Mouse (Mus musculus) stomach, embryonic 16.5 days (tissue): ENCODE measurements around the gene Gm19345. TPM values are rescaled to one million over a fixed set of nuclear protein-coding genes. Genes with fewer than 3 reads are reported as not detected.

Source experiments
- ATAC-seq: fragments of 200-750 bp; cut with Nextera tagmentation; 2 replicates; pipeline ENCODE4 v1.8.0; 2017; ENCODE audit warnings: moderate number of reproducible peaks, moderate TSS enrichment; ENCODE audit not compliant: insufficient read depth, low FRiP score
- H3K27ac ChIP-seq: fragments of 300-500 bp; sonication (generic); 2 replicates; pipeline ENCODE4 v1.5.1; 2014; ENCODE audit warnings: low read length
- H3K27me3 ChIP-seq: fragments of 300-500 bp; sonication (generic); 2 replicates; pipeline ENCODE4 v1.6.1; 2014; ENCODE audit warnings: low read length, control low read depth, mixed read lengths; ENCODE audit not compliant: control insufficient read depth, insufficient read depth
- H3K36me3 ChIP-seq: fragments of 300-500 bp; sonication (generic); 2 replicates; pipeline ENCODE4 v1.6.1; 2014; ENCODE audit warnings: low read length; ENCODE audit not compliant: control insufficient read depth, insufficient read depth
- H3K4me1 ChIP-seq: fragments of 300-500 bp; sonication (generic); 2 replicates; pipeline ENCODE4 v1.6.1; 2014; ENCODE audit warnings: low read length, control low read depth, mixed read lengths; ENCODE audit not compliant: control insufficient read depth, insufficient read depth
- H3K4me2 ChIP-seq: fragments of 300-500 bp; sonication (generic); 2 replicates; pipeline ENCODE4 v1.6.1; 2014; ENCODE audit warnings: low read depth, low read length, mixed read lengths
- H3K4me3 ChIP-seq: fragments of 300-500 bp; sonication (generic); replicated peaks from 2 replicates; pipeline ENCODE4 v1.5.1; 2014; ENCODE audit warnings: mild to moderate bottlenecking, low read length
- H3K9ac ChIP-seq: fragments of 300-500 bp; sonication (generic); 2 replicates; pipeline ENCODE4 v1.6.1; 2014; ENCODE audit warnings: low read length
- H3K9me3 ChIP-seq: fragments of 300-500 bp; sonication (generic); replicated peaks from 2 replicates; pipeline ENCODE4 v1.6.1; 2016; ENCODE audit warnings: low read length, control low read depth; ENCODE audit not compliant: control insufficient read depth
- WGBS: fragments of 180-500 bp; shearing (Covaris S2); extraction: QIAGEN DNeasy Blood & Tissue Kit; methylation state at CpG from one replicate; pipeline ENCODE4 v1.1.7; 2014; 5-methylcytosine and 5-hydroxymethylcytosine counted together
- polyA plus RNA-seq: library from polyadenylated mRNA; unstranded; fragments of >200 nt; fragmentation: Nextera tagmentation; extraction: Ambion mirVana; gene quantifications from 2 replicates; pipeline ENCODE4 v1.2.1, GENCODE M21; 2015

Gene Gm19345
- polyA plus RNA-seq = 0.31 and 0.36 TPM in 2 replicates

GRCm38 (mm10) chr7:19851858-19852570, at the start of gene Gm19345:
Gm19345 (plus strand) TSS chr7:19852003.
- peaks cover 10% of the 10 kb centered on the region; the same call in 1 of the 2 replicates for H3K4me1 ChIP-seq
- H3K9me3 ChIP-seq = no peaks in the 10 kb centered on the region
- WGBS = 3% methylated on average over 33 of the region's 33 CpGs
- H3K27me3 ChIP-seq = peaks cover 17% of the 10 kb centered on the region
- H3K27ac ChIP-seq = no peak within 1 kb of the TSS
- peak; percentile 61; the same call in 1 of the 2 replicates for ATAC-seq
- peak within 1 kb of the TSS; percentile 26 for H3K4me3 ChIP-seq
- H3K4me2 ChIP-seq = peak within 1 kb of the TSS; percentile 46
- no peaks in the 10 kb centered on the region for H3K36me3 ChIP-seq
- H3K9ac ChIP-seq = peak within 1 kb of the TSS; percentile 44

GRCm38 (mm10) chr7:19802995-19803394, 48.8 kb upstream of the Gm19345 start:
- Histone ChIP-seq H3K27me3 (no peaks in the 10 kb centered on the region), H3K4me2 (no peak overlapping the region), H3K4me1 (no peaks in the 10 kb centered on the region), H3K4me3 (no peak overlapping the region), H3K27ac (no peak overlapping the region), H3K9me3 (no peaks in the 10 kb centered on the region), H3K36me3 (no peaks in the 10 kb centered on the region), H3K9ac (no peak overlapping the region)
- 19% methylated on average over 7 of the region's 7 CpGs for WGBS
- peak; percentile 39; the same call in 1 of the 2 replicates for ATAC-seq

GRCm38 (mm10) chr7:19806356-19806969, 45.3 kb upstream of the Gm19345 start:
- 84% methylated on average over 8 of the region's 8 CpGs for WGBS
- no peak overlapping the region for H3K4me3 ChIP-seq
- no peak overlapping the region for H3K27ac ChIP-seq
- H3K4me1 ChIP-seq = no peaks in the 10 kb centered on the region; the same call in 1 of the 2 replicates
- ATAC-seq = no peak
- peaks cover 3% of the 10 kb centered on the region for H3K36me3 ChIP-seq
- H3K9ac ChIP-seq = no peak overlapping the region
- no peaks in the 10 kb centered on the region for H3K9me3 ChIP-seq
- no peak overlapping the region for H3K4me2 ChIP-seq
- H3K27me3 ChIP-seq = peaks cover 17% of the 10 kb centered on the region

- Histone ChIP-seq H3K9ac (peak overlapping the region; percentile 40; the same call in 1 of the 2 replicates), H3K27me3 (peaks cover 20% of the 10 kb centered on the region), H3K4me1 (no peaks in the 10 kb centered on the region; the same call in 1 of the 2 replicates), H3K4me3 (no peak overlapping the region), H3K36me3 (peaks cover 3% of the 10 kb centered on the region), H3K9me3 (no peaks in the 10 kb centered on the region), H3K27ac (no peak overlapping the region), H3K4me2 (peak overlapping the region; percentile 30; the same call in 1 of the 2 replicates)
- 19% methylated on average over 27 of the region's 27 CpGs for WGBS
- ATAC-seq = peak; percentile 25; the same call in 1 of the 2 replicates
These were observed 42.4 kb upstream of the Gm19345 start for GRCm38 (mm10) chr7:19809369-19809768.

GRCm38 (mm10) chr7:19811114-19811513, 40.7 kb upstream of the Gm19345 start:
- Histone ChIP-seq H3K36me3 (peaks cover 3% of the 10 kb centered on the region), H3K4me3 (no peak overlapping the region), H3K27me3 (peaks cover 20% of the 10 kb centered on the region), H3K9me3 (no peaks in the 10 kb centered on the region), H3K4me1 (peaks cover 7% of the 10 kb centered on the region), H3K9ac (peak overlapping the region; percentile 21; the same call in 1 of the 2 replicates), H3K4me2 (peak overlapping the region; percentile 31), H3K27ac (no peak overlapping the region)
- ATAC-seq = peak; percentile 39; the same call in 1 of the 2 replicates
- WGBS = 12% methylated on average over 22 of the region's 22 CpGs

- no peaks in the 10 kb centered on the region for H3K9me3 ChIP-seq
- WGBS = 86% methylated on average over 4 of the region's 4 CpGs
- H3K27ac ChIP-seq = no peak overlapping the region
These were observed 38.6 kb upstream of the Gm19345 start for GRCm38 (mm10) chr7:19813161-19813560.

GRCm38 (mm10) chr7:19813579-19814122, 38.2 kb upstream of the Gm19345 start:
- H3K36me3 ChIP-seq = peaks cover 3% of the 10 kb centered on the region
- peaks cover 20% of the 10 kb centered on the region for H3K27me3 ChIP-seq
- H3K9ac ChIP-seq = no peak overlapping the region
- no peak overlapping the region for H3K4me2 ChIP-seq
- no peaks in the 10 kb centered on the region for H3K9me3 ChIP-seq
- no peak overlapping the region for H3K27ac ChIP-seq
- 72% methylated on average over 6 of the region's 6 CpGs for WGBS
- no peak overlapping the region for H3K4me3 ChIP-seq
- H3K4me1 ChIP-seq = peaks cover 33% of the 10 kb centered on the region
- no peak for ATAC-seq

More at GRCm38 (mm10) chr7:19813161-19813560, 38.6 kb upstream of the Gm19345 start:
- peaks cover 3% of the 10 kb centered on the region for H3K36me3 ChIP-seq
- no peak overlapping the region for H3K9ac ChIP-seq
- H3K27me3 ChIP-seq = peaks cover 20% of the 10 kb centered on the region
- H3K4me2 ChIP-seq = no peak overlapping the region
- H3K4me3 ChIP-seq = no peak overlapping the region
- ATAC-seq = no peak
- peaks cover 28% of the 10 kb centered on the region for H3K4me1 ChIP-seq

- no peaks in the 10 kb centered on the region for H3K9me3 ChIP-seq
- ATAC-seq = peak; percentile 5; the same call in 1 of the 2 replicates
- H3K4me2 ChIP-seq = peak overlapping the region; percentile 72
- peaks cover 6% of the 10 kb centered on the region; the same call in 1 of the 2 replicates for H3K27me3 ChIP-seq
- peak overlapping the region; percentile 50 for H3K4me3 ChIP-seq
- H3K36me3 ChIP-seq = 0 out of 2 replicates have a peak, but pooled peaks cover 6% of the 10 kb centered on the region
- H3K4me1 ChIP-seq = peaks cover 37% of the 10 kb centered on the region
- peak overlapping the region; percentile 94 for H3K27ac ChIP-seq
- peak overlapping the region; percentile 70 for H3K9ac ChIP-seq
- WGBS = 32% methylated on average over 17 of the region's 17 CpGs
These were observed 36.2 kb upstream of the Gm19345 start for GRCm38 (mm10) chr7:19815296-19816223.
